Mouse (Mus musculus): ENCODE results near the gene Zfand3. TPM values are rescaled to one million over a fixed set of nuclear protein-coding genes. Genes with fewer than 3 reads are reported as not detected.

Gene Zfand3
- polyA plus RNA-seq, 1 experiment, result 138 TPM

- Histone ChIP-seq H3K27me3 (ENCODE audit: control insufficient read depth, insufficient read depth, insufficient read length) (no peaks in the 10 kb centered on the region), H3K36me3 (ENCODE audit: control insufficient read depth, insufficient read depth) (no peaks in the 10 kb centered on the region), H3K79me2 (ENCODE audit: control insufficient read depth, insufficient read depth) (peaks cover 95% of the 10 kb centered on the region), H3K4me3 (no peak overlapping the region), H3K4me2 (ENCODE audit: low read depth) (no peak overlapping the region), H3ac (ENCODE audit: control insufficient read depth, insufficient read length) (no peak overlapping the region)
- no peak for TF ChIP-seq SRF (IDR thresholded peaks at IDR 0.05; ENCODE audit: control insufficient read depth, insufficient read length, low read depth)
- TF ChIP-seq MYOG (IDR thresholded peaks at IDR 0.05; ENCODE audit: control insufficient read depth in 1 of 3, insufficient read depth in 1 of 3, insufficient read length in 2 of 3, low read depth in 2 of 3), result no peak
- TF ChIP-seq POLR2A (IDR thresholded peaks at IDR 0.05; ENCODE audit: insufficient read length, low read depth), result no peak
- TF ChIP-seq USF1 (IDR thresholded peaks at IDR 0.05; ENCODE audit: low read depth), result no peak
- TF ChIP-seq MAX (IDR thresholded peaks at IDR 0.05; ENCODE audit: low read depth), result no peak
- no peak for TF ChIP-seq POLR2AphosphoS2 (IDR thresholded peaks at IDR 0.05; ENCODE audit: insufficient read length, low read depth)
- no peak for TF ChIP-seq REST (IDR thresholded peaks at IDR 0.05; ENCODE audit: insufficient read depth, insufficient read length)
- TF ChIP-seq E2F4 (IDR thresholded peaks at IDR 0.05; ENCODE audit: insufficient read depth), result no peak
- TF ChIP-seq CEBPB (IDR thresholded peaks at IDR 0.05; ENCODE audit: insufficient read depth, poor library complexity, severe bottlenecking), result no peak
Observed at GRCm38 (mm10) chr17:30033991-30034390, 29.5 kb downstream of the Zfand3 start.

GRCm38 (mm10) chr17:30035216-30036005, 30.9 kb downstream of the Zfand3 start:
- H3ac ChIP-seq (ENCODE audit: control insufficient read depth, insufficient read length), result no peak overlapping the region
- H3K4me3 ChIP-seq, result no peak overlapping the region
- H3K4me2 ChIP-seq (ENCODE audit: low read depth), result no peak overlapping the region
- H3K79me2 ChIP-seq (ENCODE audit: control insufficient read depth, insufficient read depth), result peaks cover 81% of the 10 kb centered on the region
- TF ChIP-seq POLR2AphosphoS2 (IDR thresholded peaks at IDR 0.05; ENCODE audit: insufficient read length, low read depth), result no peak
- no peaks in the 10 kb centered on the region for H3K27me3 ChIP-seq (ENCODE audit: control insufficient read depth, insufficient read depth, insufficient read length)
- H3K36me3 ChIP-seq (ENCODE audit: control insufficient read depth, insufficient read depth), result no peaks in the 10 kb centered on the region

GRCm38 (mm10) chr17:30043163-30043822, 38.8 kb downstream of the Zfand3 start:
- Histone ChIP-seq H3K36me3 (ENCODE audit: control insufficient read depth, insufficient read depth) (peaks cover 9% of the 10 kb centered on the region), H3K27me3 (ENCODE audit: control insufficient read depth, insufficient read depth, insufficient read length) (no peaks in the 10 kb centered on the region), H3K79me2 (ENCODE audit: control insufficient read depth, insufficient read depth) (peaks cover 73% of the 10 kb centered on the region), H3K4me3 (no peak overlapping the region), H3K4me2 (ENCODE audit: low read depth) (no peak overlapping the region), H3ac (ENCODE audit: control insufficient read depth, insufficient read length) (no peak overlapping the region)
- TF ChIP-seq USF1 (IDR thresholded peaks at IDR 0.05; ENCODE audit: low read depth) (no peak), TCF12 (IDR thresholded peaks at IDR 0.05; ENCODE audit: insufficient read depth, poor library complexity, severe bottlenecking) (no peak), REST (IDR thresholded peaks at IDR 0.05; ENCODE audit: insufficient read depth, insufficient read length) (no peak), E2F4 (IDR thresholded peaks at IDR 0.05; ENCODE audit: insufficient read depth) (no peak), TCF3 (IDR thresholded peaks at IDR 0.05; ENCODE audit: insufficient read length, low read depth) (no peak), MAX (IDR thresholded peaks at IDR 0.05; ENCODE audit: low read depth) (no peak), MYOG (IDR thresholded peaks at IDR 0.05; ENCODE audit: control insufficient read depth in 1 of 3, insufficient read depth in 1 of 3, insufficient read length in 2 of 3, low read depth in 2 of 3) (no peak)

GRCm38 (mm10) chr17:30045181-30045580, 40.6 kb downstream of the Zfand3 start:
- H3ac ChIP-seq (ENCODE audit: control insufficient read depth, insufficient read length), result no peak overlapping the region
- peaks cover 84% of the 10 kb centered on the region for H3K79me2 ChIP-seq (ENCODE audit: control insufficient read depth, insufficient read depth)
- no peak for TF ChIP-seq MYOG (IDR thresholded peaks at IDR 0.05; ENCODE audit: control insufficient read depth in 1 of 3, insufficient read depth in 1 of 3, insufficient read length in 2 of 3, low read depth in 2 of 3)
- TF ChIP-seq USF1 (IDR thresholded peaks at IDR 0.05; ENCODE audit: low read depth), result no peak
- TF ChIP-seq TCF12 (IDR thresholded peaks at IDR 0.05; ENCODE audit: insufficient read depth, poor library complexity, severe bottlenecking), result no peak
- TF ChIP-seq POLR2A (IDR thresholded peaks at IDR 0.05; ENCODE audit: insufficient read length, low read depth), result no peak
- no peak for TF ChIP-seq SRF (IDR thresholded peaks at IDR 0.05; ENCODE audit: control insufficient read depth, insufficient read length, low read depth)
- TF ChIP-seq CEBPB (IDR thresholded peaks at IDR 0.05; ENCODE audit: insufficient read depth, poor library complexity, severe bottlenecking), result no peak
- TF ChIP-seq TCF3 (IDR thresholded peaks at IDR 0.05; ENCODE audit: insufficient read length, low read depth), result no peak
- no peak for TF ChIP-seq MAX (IDR thresholded peaks at IDR 0.05; ENCODE audit: low read depth)
- TF ChIP-seq REST (IDR thresholded peaks at IDR 0.05; ENCODE audit: insufficient read depth, insufficient read length), result no peak
- no peak for TF ChIP-seq E2F4 (IDR thresholded peaks at IDR 0.05; ENCODE audit: insufficient read depth)
- TF ChIP-seq POLR2AphosphoS2 (IDR thresholded peaks at IDR 0.05; ENCODE audit: insufficient read length, low read depth), result no peak
- TF ChIP-seq MYOD1 (IDR thresholded peaks at IDR 0.05; ENCODE audit: control insufficient read depth in 1 of 3, insufficient read length in 2 of 3, low read depth in 2 of 3), result no peak
- no peaks in the 10 kb centered on the region for H3K27me3 ChIP-seq (ENCODE audit: control insufficient read depth, insufficient read depth, insufficient read length)
- peaks cover 9% of the 10 kb centered on the region for H3K36me3 ChIP-seq (ENCODE audit: control insufficient read depth, insufficient read depth)
- no peak overlapping the region for H3K4me2 ChIP-seq (ENCODE audit: low read depth)
- H3K4me3 ChIP-seq, result no peak overlapping the region

GRCm38 (mm10) chr17:30046654-30047053, 42.1 kb downstream of the Zfand3 start:
- TF ChIP-seq POLR2A (IDR thresholded peaks at IDR 0.05; ENCODE audit: insufficient read length, low read depth), result no peak
- TF ChIP-seq SRF (IDR thresholded peaks at IDR 0.05; ENCODE audit: control insufficient read depth, insufficient read length, low read depth), result no peak
- TF ChIP-seq E2F4 (IDR thresholded peaks at IDR 0.05; ENCODE audit: insufficient read depth), result no peak
- TF ChIP-seq POLR2AphosphoS2 (IDR thresholded peaks at IDR 0.05; ENCODE audit: insufficient read length, low read depth), result no peak
- no peak for TF ChIP-seq TCF3 (IDR thresholded peaks at IDR 0.05; ENCODE audit: insufficient read length, low read depth)
- no peak for TF ChIP-seq MAX (IDR thresholded peaks at IDR 0.05; ENCODE audit: low read depth)
- TF ChIP-seq MYOG (IDR thresholded peaks at IDR 0.05; ENCODE audit: control insufficient read depth in 1 of 3, insufficient read depth in 1 of 3, insufficient read length in 2 of 3, low read depth in 2 of 3), result no peak
- no peak for TF ChIP-seq USF1 (IDR thresholded peaks at IDR 0.05; ENCODE audit: low read depth)
- no peak for TF ChIP-seq MYOD1 (IDR thresholded peaks at IDR 0.05; ENCODE audit: control insufficient read depth in 1 of 3, insufficient read length in 2 of 3, low read depth in 2 of 3)
- no peak for TF ChIP-seq REST (IDR thresholded peaks at IDR 0.05; ENCODE audit: insufficient read depth, insufficient read length)
- TF ChIP-seq TCF12 (IDR thresholded peaks at IDR 0.05; ENCODE audit: insufficient read depth, poor library complexity, severe bottlenecking), result no peak
- TF ChIP-seq CEBPB (IDR thresholded peaks at IDR 0.05; ENCODE audit: insufficient read depth, poor library complexity, severe bottlenecking), result no peak
- H3K27me3 ChIP-seq (ENCODE audit: control insufficient read depth, insufficient read depth, insufficient read length), result no peaks in the 10 kb centered on the region
- H3K36me3 ChIP-seq (ENCODE audit: control insufficient read depth, insufficient read depth), result peaks cover 9% of the 10 kb centered on the region

More at GRCm38 (mm10) chr17:30046654-30047053, 42.1 kb downstream of the Zfand3 start:
- H3K79me2 ChIP-seq (ENCODE audit: control insufficient read depth, insufficient read depth), result peaks cover 96% of the 10 kb centered on the region
- H3ac ChIP-seq (ENCODE audit: control insufficient read depth, insufficient read length), result no peak overlapping the region
- no peak overlapping the region for H3K4me3 ChIP-seq
- no peak overlapping the region for H3K4me2 ChIP-seq (ENCODE audit: low read depth)
